ENCODE assay signal across 7 mouse cellular contexts in genomic region chr8:90956390-90956789, GRCm38 (mm10).
A peak's percentile ranks its signal among the peaks of the same experiment; 100 is the strongest.
DNase-seq lines count a peak whose midpoint lies in the region; ATAC-seq lines count a peak whose summit lies in the region.

No protein-coding gene starts in this region.

- peak overlapping the region; percentile 54 for H3K4me2 ChIP-seq in lung, embryonic 15.5 days
- H3K4me2 ChIP-seq in forebrain, embryonic 11.5 days (ENCODE audit: low read depth, low read length, severe bottlenecking): peak overlapping the region; percentile 61
- peak overlapping the region; percentile 68 for H3K4me2 ChIP-seq in limb, embryonic 13.5 days (replicated peaks)
- peak overlapping the region; percentile 55 for H3K4me2 ChIP-seq in stomach, embryonic 15.5 days

- DNase-seq in lung, postnatal 25 days (ENCODE audit: low spot score): no peak
- no peak for DNase-seq in forebrain, embryonic 11.5 days (ENCODE audit: low spot score)
- no peak for DNase-seq in spleen, adult 18-20 months
- no peak for DNase-seq in frontal cortex, postnatal 25 days (ENCODE audit: low spot score in 2 of 2)

- H3K27me3 ChIP-seq in lung, embryonic 15.5 days: no peaks in the 10 kb centered on the region
- H3K27me3 ChIP-seq in forebrain, embryonic 11.5 days (ENCODE audit: control insufficient read depth, insufficient read depth, low read length): no peaks in the 10 kb centered on the region
- H3K27me3 ChIP-seq in limb, embryonic 13.5 days: no peaks in the 10 kb centered on the region
- H3K27me3 ChIP-seq in stomach, embryonic 15.5 days (replicated peaks): no peaks in the 10 kb centered on the region

- 0 out of 2 replicates have a peak overlapping the region, but pooled peaks have one; percentile 33 for H3K27ac ChIP-seq in lung, embryonic 15.5 days
- H3K27ac ChIP-seq in forebrain, embryonic 11.5 days (ENCODE audit: low read depth, low read length): no peak overlapping the region
- no peak overlapping the region for H3K27ac ChIP-seq in limb, embryonic 13.5 days
- no peak overlapping the region for H3K27ac ChIP-seq in stomach, embryonic 15.5 days

- no peak for ATAC-seq in lung, embryonic 15.5 days (ENCODE audit: borderline replicate concordance, extremely low read depth, low FRiP score, low TSS enrichment)
- ATAC-seq in forebrain, embryonic 11.5 days (replicated peaks; ENCODE audit: low FRiP score): no peak
- ATAC-seq in limb, embryonic 13.5 days (ENCODE audit: low FRiP score, low read depth): no peak
- no peak for ATAC-seq in stomach, embryonic 15.5 days (ENCODE audit: insufficient read depth, low FRiP score, low read depth)

- peak overlapping the region; percentile 31 for H3K4me3 ChIP-seq in lung, embryonic 15.5 days
- peak overlapping the region; percentile 24 for H3K4me3 ChIP-seq in forebrain, embryonic 11.5 days (ENCODE audit: low read depth, low read length)
- H3K4me3 ChIP-seq in limb, embryonic 13.5 days: peak overlapping the region; percentile 38
- peak overlapping the region; percentile 27 for H3K4me3 ChIP-seq in stomach, embryonic 15.5 days (replicated peaks)

- H3K9ac ChIP-seq in lung, embryonic 15.5 days: peak overlapping the region; percentile 23; the same call in 1 of the 2 replicates
- peak overlapping the region; percentile 18 for H3K9ac ChIP-seq in forebrain, embryonic 11.5 days (ENCODE audit: low read length)
- H3K9ac ChIP-seq in limb, embryonic 13.5 days: peak overlapping the region; percentile 56
- H3K9ac ChIP-seq in stomach, embryonic 15.5 days: no peak overlapping the region

- no peaks in the 10 kb centered on the region for H3K36me3 ChIP-seq in lung, embryonic 15.5 days
- no peaks in the 10 kb centered on the region for H3K36me3 ChIP-seq in forebrain, embryonic 11.5 days (ENCODE audit: control insufficient read depth, insufficient read depth, low read length)
- H3K36me3 ChIP-seq in limb, embryonic 13.5 days: peaks cover 18% of the 10 kb centered on the region
- H3K36me3 ChIP-seq in stomach, embryonic 15.5 days: no peaks in the 10 kb centered on the region

- no peaks in the 10 kb centered on the region for H3K9me3 ChIP-seq in lung, embryonic 15.5 days
- H3K9me3 ChIP-seq in forebrain, embryonic 11.5 days (ENCODE audit: control insufficient read depth, low read length): no peaks in the 10 kb centered on the region
- H3K9me3 ChIP-seq in limb, embryonic 13.5 days: no peaks in the 10 kb centered on the region
- H3K9me3 ChIP-seq in stomach, embryonic 15.5 days: no peaks in the 10 kb centered on the region

- peaks cover 6% of the 10 kb centered on the region for H3K4me1 ChIP-seq in lung, embryonic 15.5 days
- no peaks in the 10 kb centered on the region for H3K4me1 ChIP-seq in forebrain, embryonic 11.5 days (replicated peaks; ENCODE audit: control insufficient read depth, insufficient read depth, low read length)
- H3K4me1 ChIP-seq in limb, embryonic 13.5 days: peaks cover 36% of the 10 kb centered on the region
- 0 out of 2 replicates have a peak, but pooled peaks cover 3% of the 10 kb centered on the region for H3K4me1 ChIP-seq in stomach, embryonic 15.5 days

- WGBS in lung, embryonic 15.5 days: 51% methylated on average over 9 of the region's 9 CpGs
- 54% methylated on average over 9 of the region's 9 CpGs for WGBS in forebrain, embryonic 11.5 days
- 59% methylated on average over 9 of the region's 9 CpGs for WGBS in limb, embryonic 13.5 days
- WGBS in stomach, embryonic 15.5 days: 49% methylated on average over 9 of the region's 9 CpGs
